Mouse (Mus musculus): ENCODE results near the gene Focad.

GRCm38 (mm10) chr4:88409279-88409678 is 314.9 kb downstream of the Focad start:
- TF ChIP-seq ZC3H11A (IDR thresholded peaks at IDR 0.05; ENCODE audit: borderline replicate concordance, low read depth, low read length): no peak
- TF ChIP-seq MAFK (IDR thresholded peaks at IDR 0.05; ENCODE audit: insufficient read depth, low read depth, low read length): no peak
